Mouse (Mus musculus): ENCODE measurements around the gene Gcnt1. TPM values are rescaled to one million over a fixed set of nuclear protein-coding genes. Genes with fewer than 3 reads are reported as not detected.

The Gcnt1 gene
- polyA plus RNA-seq, 1 experiment from 2014 or later = 5.2 TPM

- Histone ChIP-seq H3K4me1 (0 out of 2 replicates have a peak, but pooled peaks cover 3% of the 10 kb centered on the region), H3K4me2 (replicated peaks) (no peak overlapping the region), H3K9ac (no peak overlapping the region), H3K36me3 (no peaks in the 10 kb centered on the region), H3K9me3 (replicated peaks) (no peaks in the 10 kb centered on the region), H3K27ac (replicated peaks) (no peak overlapping the region), H3K27me3 (peaks cover 3% of the 10 kb centered on the region; the same call in 1 of the 2 replicates), H3K4me3 (replicated peaks) (no peak overlapping the region)
- WGBS = 68% methylated on average over 8 of the region's 8 CpGs
- ATAC-seq (ENCODE audit: insufficient number of reproducible peaks, low FRiP score, low TSS enrichment, low read depth) = no peak
These were observed 18.9 kb downstream of the Gcnt1 start for GRCm38 (mm10) chr19:17353727-17354126.

- H3K27ac ChIP-seq (replicated peaks) = no peak overlapping the region
- no peaks in the 10 kb centered on the region for H3K27me3 ChIP-seq
- no peaks in the 10 kb centered on the region for H3K9me3 ChIP-seq (replicated peaks)
- H3K4me3 ChIP-seq (replicated peaks) = no peak overlapping the region
- no peaks in the 10 kb centered on the region for H3K36me3 ChIP-seq
- H3K4me2 ChIP-seq (replicated peaks) = no peak overlapping the region
- 69% methylated on average over 2 of the region's 2 CpGs for WGBS
- no peak overlapping the region for H3K9ac ChIP-seq
- H3K4me1 ChIP-seq = no peaks in the 10 kb centered on the region
- no peak for ATAC-seq (ENCODE audit: insufficient number of reproducible peaks, low FRiP score, low TSS enrichment, low read depth)
These were observed 24.8 kb downstream of the Gcnt1 start for GRCm38 (mm10) chr19:17347852-17348251.

GRCm38 (mm10) chr19:17346716-17347474, 25.7 kb downstream of the Gcnt1 start:
- no peak overlapping the region for H3K27ac ChIP-seq (replicated peaks)
- H3K9me3 ChIP-seq (replicated peaks) = no peaks in the 10 kb centered on the region
- WGBS = 92% methylated on average over 3 of the region's 3 CpGs
- H3K36me3 ChIP-seq = no peaks in the 10 kb centered on the region
- H3K4me3 ChIP-seq (replicated peaks) = no peak overlapping the region
- no peaks in the 10 kb centered on the region for H3K4me1 ChIP-seq
- no peak overlapping the region for H3K9ac ChIP-seq
- ATAC-seq (ENCODE audit: insufficient number of reproducible peaks, low FRiP score, low TSS enrichment, low read depth) = no peak
- H3K27me3 ChIP-seq = no peaks in the 10 kb centered on the region
- no peak overlapping the region for H3K4me2 ChIP-seq (replicated peaks)

- H3K27me3 ChIP-seq = no peaks in the 10 kb centered on the region
These were observed 27.8 kb downstream of the Gcnt1 start for GRCm38 (mm10) chr19:17344881-17345280.

GRCm38 (mm10) chr19:17339563-17339962, 33.1 kb downstream of the Gcnt1 start:
- no peak overlapping the region for H3K4me3 ChIP-seq (replicated peaks)
- H3K9ac ChIP-seq = no peak overlapping the region
- ATAC-seq (ENCODE audit: insufficient number of reproducible peaks, low FRiP score, low TSS enrichment, low read depth) = no peak
- no peak overlapping the region for H3K4me2 ChIP-seq (replicated peaks)
- no peaks in the 10 kb centered on the region for H3K27me3 ChIP-seq
- 91% methylated on average over 2 of the region's 2 CpGs for WGBS
- H3K27ac ChIP-seq (replicated peaks) = no peak overlapping the region
- H3K4me1 ChIP-seq = no peaks in the 10 kb centered on the region
- H3K9me3 ChIP-seq (replicated peaks) = no peaks in the 10 kb centered on the region
- H3K36me3 ChIP-seq = no peaks in the 10 kb centered on the region

More at GRCm38 (mm10) chr19:17344881-17345280, 27.8 kb downstream of the Gcnt1 start:
- 79% methylated on average over 7 of the region's 7 CpGs for WGBS
- Histone ChIP-seq H3K4me1 (no peaks in the 10 kb centered on the region), H3K9ac (no peak overlapping the region), H3K9me3 (replicated peaks) (no peaks in the 10 kb centered on the region), H3K4me2 (replicated peaks) (no peak overlapping the region), H3K36me3 (no peaks in the 10 kb centered on the region), H3K4me3 (replicated peaks) (no peak overlapping the region), H3K27ac (replicated peaks) (no peak overlapping the region)
- ATAC-seq (ENCODE audit: insufficient number of reproducible peaks, low FRiP score, low TSS enrichment, low read depth) = no peak

GRCm38 (mm10) chr19:17337057-17337679, 35.5 kb downstream of the Gcnt1 start:
- Histone ChIP-seq H3K4me1 (no peaks in the 10 kb centered on the region), H3K27me3 (no peaks in the 10 kb centered on the region), H3K36me3 (no peaks in the 10 kb centered on the region), H3K4me2 (replicated peaks) (no peak overlapping the region), H3K9me3 (replicated peaks) (no peaks in the 10 kb centered on the region), H3K9ac (no peak overlapping the region), H3K27ac (replicated peaks) (no peak overlapping the region), H3K4me3 (replicated peaks) (no peak overlapping the region)
- WGBS = 34% methylated on average over 7 of the region's 7 CpGs
- no peak for ATAC-seq (ENCODE audit: insufficient number of reproducible peaks, low FRiP score, low TSS enrichment, low read depth)

GRCm38 (mm10) chr19:17336646-17337045, 36.0 kb downstream of the Gcnt1 start:
- H3K4me1 ChIP-seq = no peaks in the 10 kb centered on the region
- ATAC-seq (ENCODE audit: insufficient number of reproducible peaks, low FRiP score, low TSS enrichment, low read depth) = no peak
- no peak overlapping the region for H3K4me3 ChIP-seq (replicated peaks)
- no peaks in the 10 kb centered on the region for H3K9me3 ChIP-seq (replicated peaks)
- 38% methylated on average over 7 of the region's 7 CpGs for WGBS
- no peak overlapping the region for H3K9ac ChIP-seq
- no peak overlapping the region for H3K27ac ChIP-seq (replicated peaks)
- no peaks in the 10 kb centered on the region for H3K36me3 ChIP-seq
- no peak overlapping the region for H3K4me2 ChIP-seq (replicated peaks)
- H3K27me3 ChIP-seq = no peaks in the 10 kb centered on the region

- Histone ChIP-seq H3K4me3 (replicated peaks) (no peak overlapping the region), H3K36me3 (no peaks in the 10 kb centered on the region), H3K27ac (replicated peaks) (no peak overlapping the region), H3K4me2 (replicated peaks) (no peak overlapping the region), H3K9me3 (replicated peaks) (no peaks in the 10 kb centered on the region), H3K27me3 (no peaks in the 10 kb centered on the region), H3K9ac (no peak overlapping the region), H3K4me1 (no peaks in the 10 kb centered on the region)
- no peak for ATAC-seq (ENCODE audit: insufficient number of reproducible peaks, low FRiP score, low TSS enrichment, low read depth)
- 89% methylated on average over 12 of the region's 12 CpGs for WGBS
These were observed 37.9 kb downstream of the Gcnt1 start for GRCm38 (mm10) chr19:17334644-17335333.

- H3K4me2 ChIP-seq (replicated peaks) = no peak overlapping the region
- WGBS = 50% methylated on average over 7 of the region's 7 CpGs
- no peaks in the 10 kb centered on the region for H3K9me3 ChIP-seq (replicated peaks)
- no peak overlapping the region for H3K9ac ChIP-seq
- no peaks in the 10 kb centered on the region for H3K4me1 ChIP-seq
- H3K36me3 ChIP-seq = no peaks in the 10 kb centered on the region
- H3K27ac ChIP-seq (replicated peaks) = no peak overlapping the region
- no peak for ATAC-seq (ENCODE audit: insufficient number of reproducible peaks, low FRiP score, low TSS enrichment, low read depth)
- H3K27me3 ChIP-seq = no peaks in the 10 kb centered on the region
- no peak overlapping the region for H3K4me3 ChIP-seq (replicated peaks)
These were observed 39.6 kb downstream of the Gcnt1 start for GRCm38 (mm10) chr19:17333043-17333442.

GRCm38 (mm10) chr19:17328916-17329315, 43.7 kb downstream of the Gcnt1 start:
- WGBS = 93% methylated on average over 10 of the region's 10 CpGs
- Histone ChIP-seq H3K4me3 (replicated peaks) (no peak overlapping the region), H3K27me3 (no peaks in the 10 kb centered on the region), H3K4me1 (no peaks in the 10 kb centered on the region), H3K9ac (no peak overlapping the region), H3K27ac (replicated peaks) (no peak overlapping the region), H3K4me2 (replicated peaks) (no peak overlapping the region), H3K36me3 (no peaks in the 10 kb centered on the region), H3K9me3 (replicated peaks) (no peaks in the 10 kb centered on the region)
- ATAC-seq (ENCODE audit: insufficient number of reproducible peaks, low FRiP score, low TSS enrichment, low read depth) = no peak

GRCm38 (mm10) chr19:17327881-17328404, 44.7 kb downstream of the Gcnt1 start:
- H3K9ac ChIP-seq = no peak overlapping the region
- no peak for ATAC-seq (ENCODE audit: insufficient number of reproducible peaks, low FRiP score, low TSS enrichment, low read depth)
- WGBS = 87% methylated on average over 6 of the region's 6 CpGs

More at GRCm38 (mm10) chr19:17327881-17328404, 44.7 kb downstream of the Gcnt1 start:
- no peaks in the 10 kb centered on the region for H3K4me1 ChIP-seq
- no peaks in the 10 kb centered on the region for H3K36me3 ChIP-seq
- H3K9me3 ChIP-seq (replicated peaks) = no peaks in the 10 kb centered on the region
- H3K27me3 ChIP-seq = no peaks in the 10 kb centered on the region
- no peak overlapping the region for H3K4me2 ChIP-seq (replicated peaks)
- no peak overlapping the region for H3K4me3 ChIP-seq (replicated peaks)
- no peak overlapping the region for H3K27ac ChIP-seq (replicated peaks)
